Mouse (Mus musculus) stomach, postnatal 0 days (tissue): ENCODE results near the gene Tmem273. TPM values are rescaled to one million over a fixed set of nuclear protein-coding genes. Genes with fewer than 3 reads are reported as not detected.

ENCODE experiments used
- ATAC-seq: fragments of 200-750 bp; cut with Nextera tagmentation; 2 replicates; pipeline ENCODE4 v1.8.0; 2017; ENCODE audit not compliant: low FRiP score, low TSS enrichment
- DNase-seq: peaks from one replicate; pipeline ENCODE4 v3.0.0-alpha.2; 2016; ENCODE audit warnings: low spot score
- H3K27ac ChIP-seq: fragments of 300-500 bp; sonication (generic); replicated peaks from 2 replicates; pipeline ENCODE4 v1.5.1; 2014; ENCODE audit warnings: mild to moderate bottlenecking, control low read depth
- H3K27me3 ChIP-seq: fragments of 300-500 bp; sonication (generic); 2 replicates; pipeline ENCODE4 v1.6.1; 2014; ENCODE audit warnings: low read length; ENCODE audit not compliant: control insufficient read depth, insufficient read depth
- H3K36me3 ChIP-seq: fragments of 300-500 bp; sonication (generic); 2 replicates; pipeline ENCODE4 v1.6.1; 2014; ENCODE audit warnings: low read length, mixed read lengths; ENCODE audit not compliant: control insufficient read depth, insufficient read depth
- H3K4me1 ChIP-seq: fragments of 300-500 bp; sonication (generic); replicated peaks from 2 replicates; pipeline ENCODE4 v1.6.1; 2014; ENCODE audit warnings: antibody characterized with exemption; ENCODE audit not compliant: control insufficient read depth, insufficient read depth
- H3K4me2 ChIP-seq: fragments of 300-500 bp; sonication (generic); replicated peaks from 2 replicates; pipeline ENCODE4 v1.6.1; 2014; ENCODE audit warnings: low read depth, mild to moderate bottlenecking, control low read depth, moderate library complexity
- H3K4me3 ChIP-seq: fragments of 300-500 bp; sonication (generic); 2 replicates; pipeline ENCODE4 v1.5.1; 2014; ENCODE audit warnings: low read depth, low read length, control low read depth
- H3K9ac ChIP-seq: fragments of 300-500 bp; sonication (generic); 2 replicates; pipeline ENCODE4 v1.6.1; 2014; ENCODE audit warnings: mild to moderate bottlenecking, low read length, control low read depth, mixed read lengths
- H3K9me3 ChIP-seq: fragments of 300-500 bp; sonication (generic); 2 replicates; pipeline ENCODE4 v1.6.1; 2016; ENCODE audit warnings: low read length; ENCODE audit not compliant: control insufficient read depth
- CTCF ChIP-seq: IDR thresholded peaks from 2 replicates; pipeline ENCODE4 v1.5.1; 2016; ENCODE audit warnings: antibody characterized with exemption, low read depth, mild to moderate bottlenecking, moderate library complexity
- EP300 ChIP-seq: optimal IDR thresholded peaks from 2 replicates; pipeline ENCODE3; 2016; ENCODE audit warnings: antibody characterized with exemption
- WGBS: fragments of 180-500 bp; shearing (Covaris S2); extraction: QIAGEN DNeasy Blood & Tissue Kit; methylation state at CpG from one replicate; pipeline ENCODE4 v1.1.7; 2014; 5-methylcytosine and 5-hydroxymethylcytosine counted together
- polyA plus RNA-seq: library from polyadenylated mRNA; unstranded; fragments of >200 nt; fragmentation: Nextera tagmentation; extraction: Ambion mirVana; gene quantifications from 2 replicates; pipeline ENCODE4 v1.2.1, GENCODE M21; 2015

Tmem273 gene
- polyA plus RNA-seq, 1 experiment from 2014 or later: 0.55 TPM

DNA sequence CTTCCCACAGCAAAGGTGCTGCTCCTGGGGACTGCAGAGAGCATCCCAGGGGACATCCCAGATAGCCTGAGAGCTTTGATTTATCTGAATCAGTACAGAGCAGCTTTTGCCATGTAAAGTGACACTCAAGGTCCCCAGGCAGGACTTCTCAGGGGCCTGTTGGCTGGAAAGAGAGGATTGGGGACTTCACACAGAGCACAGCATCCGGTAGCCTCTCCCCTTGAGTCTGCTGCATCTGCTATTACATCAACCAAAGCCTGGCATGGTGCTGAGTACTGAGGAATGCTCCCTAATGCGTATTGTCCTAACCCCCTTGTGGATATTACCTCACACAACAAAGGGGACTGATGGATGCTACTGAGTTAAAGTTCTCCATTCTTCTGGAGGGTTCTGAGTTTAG, 75.9 kb downstream of the Tmem273 start:
- H3K4me3 ChIP-seq: no peak overlapping the region
- no peak overlapping the region for H3K9ac ChIP-seq
- 33% methylated on average over 2 of the region's 2 CpGs for WGBS
- H3K27me3 ChIP-seq: no peaks in the 10 kb centered on the region
- DNase-seq (no peak), ATAC-seq (no peak)
- no peak overlapping the region for H3K4me2 ChIP-seq
- peaks cover 4% of the 10 kb centered on the region; the same call in 1 of the 2 replicates for H3K4me1 ChIP-seq
- H3K27ac ChIP-seq: peak overlapping the region; percentile 67
- no peaks in the 10 kb centered on the region for H3K36me3 ChIP-seq
- H3K9me3 ChIP-seq: no peaks in the 10 kb centered on the region
- TF ChIP-seq CTCF (no peak), EP300 (no peak)

DNA sequence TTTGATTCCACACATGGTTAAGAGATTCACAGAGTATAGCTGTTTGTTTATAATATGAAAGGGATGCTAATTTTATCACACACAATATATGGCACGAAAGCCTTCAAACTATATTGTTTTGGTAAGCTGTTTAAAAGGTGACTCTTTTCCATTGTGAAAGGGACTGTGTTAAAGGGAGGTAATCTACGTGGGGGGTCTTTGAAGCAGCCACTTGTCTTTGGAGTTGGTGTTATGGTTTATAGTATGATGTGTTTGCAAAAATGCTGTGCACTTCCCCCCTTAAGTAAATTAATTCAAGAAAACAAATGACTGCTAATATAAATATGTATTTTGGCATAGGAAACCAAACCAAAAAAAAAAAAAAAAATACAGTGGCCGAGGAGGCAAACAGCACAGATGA, 79.6 kb downstream of the Tmem273 start:
- Histone ChIP-seq H3K4me2 (no peak overlapping the region), H3K4me1 (peaks cover 4% of the 10 kb centered on the region; the same call in 1 of the 2 replicates), H3K36me3 (no peaks in the 10 kb centered on the region), H3K9ac (no peak overlapping the region), H3K27me3 (no peaks in the 10 kb centered on the region), H3K4me3 (no peak overlapping the region), H3K9me3 (no peaks in the 10 kb centered on the region), H3K27ac (no peak overlapping the region)
- ATAC-seq: no peak
- no peak for TF ChIP-seq CTCF
- no peak for TF ChIP-seq EP300
- DNase-seq: no peak
- WGBS: 57% methylated on average over 3 of the region's 3 CpGs

Other genes starting within 250 kb of the Tmem273 start
- gene Prrxl1, start 186.6 kb upstream of the Tmem273 start, polyA plus RNA-seq: 0.10 and 0.11 TPM in 2 replicates
- 0.02 TPM in 1 of 2 replicates, not detected in the other for gene 3425401B19Rik, start 100.7 kb upstream of the Tmem273 start, polyA plus RNA-seq
- not detected in 2 replicates for gene Fam170b, start 48.0 kb downstream of the Tmem273 start, polyA plus RNA-seq
- gene Vstm4, start 70.8 kb downstream of the Tmem273 start, polyA plus RNA-seq: 17.2 and 19.0 TPM in 2 replicates
- 0.15 and 0.17 TPM in 2 replicates for gene Lrrc18, start 205.4 kb downstream of the Tmem273 start, polyA plus RNA-seq